Mouse (Mus musculus): ENCODE measurements around the gene Pcp2. TPM values are rescaled to one million over a fixed set of nuclear protein-coding genes. Genes with fewer than 3 reads are reported as not detected.

The Pcp2 gene
- total and polyA plus RNA-seq, 3 experiments, result 0.38 to 0.56 TPM; not detected in 1

- Histone ChIP-seq H3K4me3 (replicated peaks in 1 of 3; ENCODE audit: low read depth in 2 of 3, low read length in 2 of 3, poor library complexity in 1 of 3) (peak within 1 kb of the TSS; percentile 34 to 58 (median 48)), H3K27me3 (replicated peaks) (peaks cover 25% of the 10 kb centered on the region), H3K27ac (ENCODE audit: insufficient read depth, low read depth) (no peak within 1 kb of the TSS), H3K9ac (ENCODE audit: insufficient read depth, low read depth) (0 out of 2 replicates have a peak within 1 kb of the TSS, but pooled peaks have one; percentile 1), H3K9me3 (replicated peaks; ENCODE audit: low read length) (no peaks in the 10 kb centered on the region), H3K79me2 (replicated peaks; ENCODE audit: control insufficient read depth, extremely low read depth, insufficient read depth, poor library complexity, severe bottlenecking) (peaks cover 6% of the 10 kb centered on the region; the same call in 1 of the 2 replicates), H3K4me2 (ENCODE audit: insufficient read depth, low read depth, poor library complexity, severe bottlenecking) (peak within 1 kb of the TSS; percentile 55), H3K36me3 (replicated peaks in 1 of 2; ENCODE audit: control insufficient read depth in 1 of 2, insufficient read depth in 1 of 2, low read length in 1 of 2) (no peaks in the 10 kb centered on the region), H3K4me1 (ENCODE audit: control insufficient read depth in 1 of 2, insufficient read depth in 2 of 2) (peaks cover 0 to 13% of the 10 kb centered on the region in 2 experiments; a peak in 2 of 4 replicates)
- TF ChIP-seq MAX (IDR thresholded peaks at IDR 0.05; ENCODE audit: low read length) (0 out of 2 replicates have a peak, but pooled peaks have one; percentile 32), ZC3H11A (IDR thresholded peaks at IDR 0.05; ENCODE audit: low read depth, low read length) (peak; percentile 49), GABPA (IDR thresholded peaks at IDR 0.05; ENCODE audit: insufficient replicate concordance, low read depth, low read length) (no peak), HCFC1 (IDR thresholded peaks at IDR 0.05; ENCODE audit: low read depth, low read length) (no peak), POLR2AphosphoS2 (IDR thresholded peaks at IDR 0.05; ENCODE audit: low read depth, low read length) (no peak), CTCF (conservative IDR thresholded peaks at IDR 0.05 in 1 of 2, IDR thresholded peaks at IDR 0.05 in 1 of 2; ENCODE audit: low read depth in 2 of 2, low read length in 2 of 2) (peak; percentile 87 to 94), NELFE (IDR thresholded peaks at IDR 0.05; ENCODE audit: low read depth, low read length) (0 out of 2 replicates have a peak, but pooled peaks have one; percentile 25), ZNF384 (IDR thresholded peaks at IDR 0.05; ENCODE audit: low read depth, low read length) (no peak), CHD1 (IDR thresholded peaks at IDR 0.05; ENCODE audit: low read depth, low read length) (no peak), NRF1 (IDR thresholded peaks at IDR 0.05; ENCODE audit: low read depth, low read length) (no peak), ZMIZ1 (IDR thresholded peaks at IDR 0.05; ENCODE audit: low read depth, low read length) (no peak), EP300 (IDR thresholded peaks at IDR 0.05; ENCODE audit: low read length) (no peak), SMC3 (IDR thresholded peaks at IDR 0.05; ENCODE audit: low read depth, low read length) (peak; percentile 91), CHD2 (IDR thresholded peaks at IDR 0.05; ENCODE audit: low read length) (no peak), ETS1 (conservative IDR thresholded peaks at IDR 0.05; ENCODE audit: low read depth, low read length) (no peak), RAD21 (IDR thresholded peaks at IDR 0.05; ENCODE audit: low read depth, low read length) (peak; percentile 90), SIN3A (IDR thresholded peaks at IDR 0.05; ENCODE audit: low read length) (no peak), RCOR1 (conservative IDR thresholded peaks at IDR 0.05; ENCODE audit: low read depth, low read length) (no peak), BHLHE40 (IDR thresholded peaks at IDR 0.05; ENCODE audit: low read depth, low read length) (peak; percentile 38; the same call in 1 of the 2 replicates)
- DNase-seq (ENCODE audit: extremely low read depth), result peak; percentile 73
- dilution Hi-C loops (cut with MboI; ENCODE audit: extremely low pct_ligation_motif_present, extremely low pct_unique_long_range_greater_than_20kb, low sequenced_read_pairs) (no loop called here), in situ Hi-C loops (cut with MboI; ENCODE audit: low pct_ligation_motif_present, low pct_unique_long_range_greater_than_20kb, low sequenced_read_pairs) (loop anchor here (5.0 to 10.0 kb wide), 4 partner anchors 45 to 317 kb away; partner anchors contain the start of genes A430078G23Rik, Pcp2 and Pex11g)
Observed at GRCm38 (mm10) chr8:3671980-3672491, 46.7 kb upstream of the Pcp2 start, which contains the start of gene Fcor. Fcor (minus strand) TSS chr8:3672362.

GRCm38 (mm10) chr8:3670388-3670787 lies 45.0 kb upstream of the Pcp2 start:
- Histone ChIP-seq H3K4me3 (replicated peaks in 1 of 3; ENCODE audit: low read depth in 2 of 3, low read length in 2 of 3, poor library complexity in 1 of 3) (no peak overlapping the region), H3K4me1 (ENCODE audit: control insufficient read depth in 1 of 2, insufficient read depth in 2 of 2) (peaks cover 7 to 18% of the 10 kb centered on the region in 2 experiments; a peak in 3 of 4 replicates), H3K36me3 (replicated peaks in 1 of 2; ENCODE audit: control insufficient read depth in 1 of 2, insufficient read depth in 1 of 2, low read length in 1 of 2) (no peaks in the 10 kb centered on the region), H3K4me2 (ENCODE audit: insufficient read depth, low read depth, poor library complexity, severe bottlenecking) (no peak overlapping the region), H3K27ac (ENCODE audit: insufficient read depth, low read depth) (no peak overlapping the region), H3K79me2 (replicated peaks; ENCODE audit: control insufficient read depth, extremely low read depth, insufficient read depth, poor library complexity, severe bottlenecking) (no peaks in the 10 kb centered on the region), H3K9ac (ENCODE audit: insufficient read depth, low read depth) (no peak overlapping the region), H3K9me3 (replicated peaks; ENCODE audit: low read length) (no peaks in the 10 kb centered on the region), H3K27me3 (replicated peaks) (peaks cover 24% of the 10 kb centered on the region)
- no peak for DNase-seq (ENCODE audit: extremely low read depth)
- in situ Hi-C loops (cut with MboI; ENCODE audit: low pct_ligation_motif_present, low pct_unique_long_range_greater_than_20kb, low sequenced_read_pairs), result loop anchor here (5.0 to 10.0 kb wide), 4 partner anchors 43 to 316 kb away; partner anchors contain the start of genes A430078G23Rik, Pcp2 and Pex11g
- TF ChIP-seq CTCF (conservative IDR thresholded peaks at IDR 0.05 in 1 of 2, IDR thresholded peaks at IDR 0.05 in 1 of 2; ENCODE audit: low read depth in 2 of 2, low read length in 2 of 2) (no peak), SMC3 (IDR thresholded peaks at IDR 0.05; ENCODE audit: low read depth, low read length) (no peak), JUN (IDR thresholded peaks at IDR 0.05; ENCODE audit: insufficient read depth, low read depth, low read length) (no peak), RCOR1 (conservative IDR thresholded peaks at IDR 0.05; ENCODE audit: low read depth, low read length) (no peak), PAX5 (IDR thresholded peaks at IDR 0.05; ENCODE audit: low read length) (no peak), ZMIZ1 (IDR thresholded peaks at IDR 0.05; ENCODE audit: low read depth, low read length) (no peak), ZC3H11A (IDR thresholded peaks at IDR 0.05; ENCODE audit: low read depth, low read length) (no peak), MYC (IDR thresholded peaks at IDR 0.05; ENCODE audit: low read depth, low read length) (no peak), KAT2A (IDR thresholded peaks at IDR 0.05; ENCODE audit: insufficient replicate concordance, low read length) (no peak), RAD21 (IDR thresholded peaks at IDR 0.05; ENCODE audit: low read depth, low read length) (no peak), ELF1 (IDR thresholded peaks at IDR 0.05; ENCODE audit: low read depth, low read length) (no peak), IRF4 (IDR thresholded peaks at IDR 0.05; ENCODE audit: low read depth, low read length) (no peak), MEF2A (IDR thresholded peaks at IDR 0.05; ENCODE audit: borderline replicate concordance, low read depth, low read length) (no peak), HCFC1 (IDR thresholded peaks at IDR 0.05; ENCODE audit: low read depth, low read length) (no peak), ZKSCAN1 (IDR thresholded peaks at IDR 0.05; ENCODE audit: borderline replicate concordance, low read depth, low read length) (no peak), MAFK (IDR thresholded peaks at IDR 0.05; ENCODE audit: insufficient replicate concordance, low read length) (no peak), USF1 (IDR thresholded peaks at IDR 0.05; ENCODE audit: low read depth, low read length) (no peak)
- dilution Hi-C loops (cut with MboI; ENCODE audit: extremely low pct_ligation_motif_present, extremely low pct_unique_long_range_greater_than_20kb, low sequenced_read_pairs), result no loop called here

All from CH12.LX (cell line).